Comparison of ENCODE assay signal across 8 mouse cellular contexts in genomic region chr16:21247037-21247432, GRCm38 (mm10). TPM values are rescaled to one million over a fixed set of nuclear protein-coding genes. Genes with fewer than 3 reads are reported as not detected.
DNase-seq lines count a peak whose midpoint lies in the region; ATAC-seq lines count a peak whose summit lies in the region.

No protein-coding gene starts in this region.

- H3K9me3 ChIP-seq in kidney, embryonic 14.5 days (ENCODE audit: control insufficient read depth, low read length): no peaks in the 10 kb centered on the region
- H3K9me3 ChIP-seq in embryonic facial prominence, embryonic 12.5 days: no peaks in the 10 kb centered on the region
- H3K9me3 ChIP-seq in intestine, embryonic 16.5 days (ENCODE audit: control insufficient read depth, low read length): no peaks in the 10 kb centered on the region
- no peaks in the 10 kb centered on the region for H3K9me3 ChIP-seq in neural tube, embryonic 11.5 days (ENCODE audit: control insufficient read depth, low read length)

- peaks cover 49% of the 10 kb centered on the region; the same call in 1 of the 2 replicates for H3K27me3 ChIP-seq in kidney, embryonic 14.5 days (ENCODE audit: control insufficient read depth, insufficient read depth, low read length)
- H3K27me3 ChIP-seq in embryonic facial prominence, embryonic 12.5 days: no peaks in the 10 kb centered on the region
- peaks cover 5% of the 10 kb centered on the region; the same call in 1 of the 2 replicates for H3K27me3 ChIP-seq in intestine, embryonic 16.5 days (replicated peaks; ENCODE audit: control insufficient read depth, insufficient read depth, low read length)
- peaks cover 27% of the 10 kb centered on the region for H3K27me3 ChIP-seq in neural tube, embryonic 11.5 days (ENCODE audit: control insufficient read depth, insufficient read depth, low read length)

- 0 out of 2 replicates have a peak overlapping the region, but pooled peaks have one; percentile 51 for H3K27ac ChIP-seq in kidney, embryonic 14.5 days (ENCODE audit: low read depth, low read length)
- peak overlapping the region; percentile 87 for H3K27ac ChIP-seq in embryonic facial prominence, embryonic 12.5 days
- H3K27ac ChIP-seq in intestine, embryonic 16.5 days (ENCODE audit: low read length): peak overlapping the region; percentile 86
- peak overlapping the region; percentile 39; the same call in 1 of the 2 replicates for H3K27ac ChIP-seq in neural tube, embryonic 11.5 days (ENCODE audit: low read depth, low read length)

- no peak for DNase-seq in kidney, adult 8-10 months
- peak; percentile 52 for DNase-seq in neural tube, embryonic 11.5 days (ENCODE audit: low spot score)
- no peak for DNase-seq in adrenal gland, adult 8-10 months
- DNase-seq in right cerebral cortex, adult 2 months (ENCODE audit: low spot score in 2 of 2): no peak
- DNase-seq in ovary, postnatal 10 days (ENCODE audit: low spot score): no peak

- 0 out of 2 replicates have a peak, but pooled peaks have one; percentile 1 for ATAC-seq in kidney, embryonic 14.5 days (ENCODE audit: low FRiP score, low TSS enrichment)
- no peak for ATAC-seq in embryonic facial prominence, embryonic 12.5 days (ENCODE audit: insufficient number of reproducible peaks, insufficient read depth, low FRiP score, low TSS enrichment)
- ATAC-seq in intestine, embryonic 16.5 days: no peak
- ATAC-seq in neural tube, embryonic 11.5 days (ENCODE audit: insufficient read depth, low FRiP score, low TSS enrichment): no peak

- peaks cover 31% of the 10 kb centered on the region for H3K4me1 ChIP-seq in kidney, embryonic 14.5 days (ENCODE audit: control insufficient read depth, insufficient read depth, low read length)
- H3K4me1 ChIP-seq in embryonic facial prominence, embryonic 12.5 days: peaks cover 59% of the 10 kb centered on the region
- peaks cover 38% of the 10 kb centered on the region for H3K4me1 ChIP-seq in intestine, embryonic 16.5 days (ENCODE audit: control insufficient read depth, insufficient read depth, low read length)
- peaks cover 24% of the 10 kb centered on the region for H3K4me1 ChIP-seq in neural tube, embryonic 11.5 days (ENCODE audit: control insufficient read depth, insufficient read depth, low read length)

- H3K4me2 ChIP-seq in kidney, embryonic 14.5 days (replicated peaks; ENCODE audit: low read depth, low read length): peak overlapping the region; percentile 87
- peak overlapping the region; percentile 77 for H3K4me2 ChIP-seq in embryonic facial prominence, embryonic 12.5 days (replicated peaks)
- peak overlapping the region; percentile 97 for H3K4me2 ChIP-seq in intestine, embryonic 16.5 days (ENCODE audit: low read depth, low read length)
- H3K4me2 ChIP-seq in neural tube, embryonic 11.5 days (ENCODE audit: low read depth): peak overlapping the region; percentile 0; the same call in 1 of the 2 replicates

- H3K36me3 ChIP-seq in kidney, embryonic 14.5 days (ENCODE audit: control insufficient read depth, insufficient read depth, low read length): no peaks in the 10 kb centered on the region
- H3K36me3 ChIP-seq in embryonic facial prominence, embryonic 12.5 days: no peaks in the 10 kb centered on the region
- no peaks in the 10 kb centered on the region for H3K36me3 ChIP-seq in intestine, embryonic 16.5 days (ENCODE audit: control insufficient read depth, insufficient read depth, low read length)
- no peaks in the 10 kb centered on the region for H3K36me3 ChIP-seq in neural tube, embryonic 11.5 days (ENCODE audit: control insufficient read depth, insufficient read depth, low read length)

- peak overlapping the region; percentile 28; the same call in 1 of the 2 replicates for H3K9ac ChIP-seq in kidney, embryonic 14.5 days (ENCODE audit: low read depth, low read length)
- peak overlapping the region; percentile 55 for H3K9ac ChIP-seq in embryonic facial prominence, embryonic 12.5 days
- H3K9ac ChIP-seq in intestine, embryonic 16.5 days (ENCODE audit: low read depth, low read length): peak overlapping the region; percentile 75
- no peak overlapping the region for H3K9ac ChIP-seq in neural tube, embryonic 11.5 days (ENCODE audit: low read length)

- H3K4me3 ChIP-seq in kidney, embryonic 14.5 days (ENCODE audit: low read length): peak overlapping the region; percentile 38
- H3K4me3 ChIP-seq in embryonic facial prominence, embryonic 12.5 days: peak overlapping the region; percentile 37
- peak overlapping the region; percentile 58; the same call in 1 of the 2 replicates for H3K4me3 ChIP-seq in intestine, embryonic 16.5 days (ENCODE audit: low read length)
- H3K4me3 ChIP-seq in neural tube, embryonic 11.5 days (ENCODE audit: low read depth, low read length): 0 out of 2 replicates have a peak overlapping the region, but pooled peaks have one; percentile 37

- 1% methylated on average over 4 of the region's 4 CpGs for whole genome bisulfite sequencing in kidney, embryonic 14.5 days
- WGBS in embryonic facial prominence, embryonic 12.5 days: 3% methylated on average over 4 of the region's 4 CpGs
- 34% methylated on average over 4 of the region's 4 CpGs for WGBS in intestine, embryonic 16.5 days
- WGBS in neural tube, embryonic 11.5 days: 4% methylated on average over 4 of the region's 4 CpGs

RNA-seq across cellular contexts. Expression of gene Ephb3, which starts 42.5 kb away (rescaled TPM):
- 8.0 and 12.8 TPM in 2 replicates for polyA plus RNA-seq in kidney, embryonic 14.5 days (2014; fragmentation: Nextera tagmentation; extraction: Ambion mirVana)
- polyA plus RNA-seq in embryonic facial prominence, embryonic 12.5 days (2016; fragmentation: Nextera tagmentation; extraction: Ambion mirVana): 76.1 and 79.7 TPM in 2 replicates
- polyA plus RNA-seq in intestine, embryonic 16.5 days (2015; fragmentation: Nextera tagmentation; extraction: Ambion mirVana): 9.1 and 9.3 TPM in 2 replicates
- 15.1 and 15.5 TPM in 2 replicates for polyA plus RNA-seq in neural tube, embryonic 11.5 days (2014; fragmentation: Nextera tagmentation; extraction: Ambion mirVana)
- 1 to 10 TPM; 1.3 to 2.3 (median 1.7) TPM for total RNA-seq in adrenal gland, adult 8-10 months (2022)

Comparison
In these comparisons a context has a peak if more than half of its experiments do, and no peak if none do; other contexts are left out.
1. H3K4me2 ChIP-seq: peak in every context shown above with its lines; median percentile 97 in intestine, embryonic 16.5 days; 87 in kidney, embryonic 14.5 days; 77 in embryonic facial prominence, embryonic 12.5 days; 0 in neural tube, embryonic 11.5 days.